Mouse (Mus musculus) liver, embryonic 14.5 days (tissue): Measurements from ENCODE around the gene Aebp2. TPM values are rescaled to one million over a fixed set of nuclear protein-coding genes. Genes with fewer than 3 reads are reported as not detected.
"Not testable (repeated sequence)": the region's sequence is repeated elsewhere in the genome, so short reads cannot be mapped to it uniquely, and the experiment has no call there.

Experiments
- ATAC-seq: fragments of 200-750 bp; cut with Nextera tagmentation; 2 replicates; pipeline ENCODE4 v1.8.0; 2017; ENCODE audit warnings: moderate number of reproducible peaks, mild to moderate bottlenecking, moderate library complexity; ENCODE audit not compliant: insufficient read depth
- DNase-seq, 3 experiments: peaks; one replicate each; pipeline ENCODE4 v3.0.0-alpha.2; 2012 to 2013; ENCODE audit warnings: low read depth in 3 of 3, low spot score in 3 of 3
- H3K27ac ChIP-seq: fragments of 300-500 bp; sonication (generic); 2 replicates; pipeline ENCODE4 v1.5.1; 2014; ENCODE audit warnings: moderate library complexity, mild to moderate bottlenecking, control low read depth, inconsistent platforms
- H3K27me3 ChIP-seq: fragments of 300-500 bp; sonication (generic); 2 replicates; pipeline ENCODE4 v1.6.1; 2014; ENCODE audit warnings: mild to moderate bottlenecking, low read length, moderate library complexity; ENCODE audit not compliant: control insufficient read depth, insufficient read depth
- H3K36me3 ChIP-seq: fragments of 300-500 bp; sonication (generic); replicated peaks from 2 replicates; pipeline ENCODE4 v1.6.1; 2014; ENCODE audit warnings: low read depth; ENCODE audit not compliant: control insufficient read depth, insufficient read depth
- H3K4me1 ChIP-seq, 2 experiments: fragments of 200-500 bp in 1 of 2; fragments of 300-500 bp in 1 of 2; sonication (generic) in 1 of 2; replicated peaks; 2 replicates each; pipeline ENCODE4 v1.6.1; 2012 to 2014; ENCODE audit warnings: antibody characterized with exemption in 1 of 2, inconsistent platforms in 1 of 2, low read length in 1 of 2; ENCODE audit not compliant: control insufficient read depth in 2 of 2, insufficient read depth in 2 of 2
- H3K4me2 ChIP-seq: fragments of 300-500 bp; sonication (generic); 2 replicates; pipeline ENCODE4 v1.6.1; 2014; ENCODE audit warnings: low read depth, mild to moderate bottlenecking, control low read depth, moderate library complexity
- H3K4me3 ChIP-seq, 2 experiments: fragments of 200-500 bp in 1 of 2; fragments of 300-500 bp in 1 of 2; sonication (generic) in 1 of 2; 2 replicates each; pipeline ENCODE4 v1.5.1; 2012 to 2014; ENCODE audit warnings: low read depth in 2 of 2, low read length in 2 of 2, mild to moderate bottlenecking in 2 of 2, control low read depth in 1 of 2, inconsistent platforms in 1 of 2, moderate library complexity in 1 of 2; ENCODE audit not compliant: insufficient read depth in 1 of 2
- H3K9ac ChIP-seq: fragments of 300-500 bp; sonication (generic); replicated peaks from 2 replicates; pipeline ENCODE4 v1.6.1; 2014; ENCODE audit warnings: mild to moderate bottlenecking, control low read depth, moderate library complexity
- H3K9me3 ChIP-seq: fragments of 300-500 bp; sonication (generic); 2 replicates; pipeline ENCODE4 v1.6.1; 2016; ENCODE audit warnings: low read length, mixed read lengths; ENCODE audit not compliant: control insufficient read depth
- CTCF ChIP-seq: IDR thresholded peaks from 2 replicates; pipeline ENCODE4 v1.5.1; 2016; ENCODE audit warnings: antibody characterized with exemption, low read depth, control low read depth
- EP300 ChIP-seq: IDR thresholded peaks from 2 replicates; pipeline ENCODE4 v1.6.1; 2016; ENCODE audit warnings: antibody characterized with exemption, low read depth
- WGBS: fragments of 180-500 bp; shearing (Covaris S2); extraction: QIAGEN DNeasy Blood & Tissue Kit; methylation state at CpG from one replicate; pipeline ENCODE4 v1.1.7; 2014; ENCODE audit not compliant: insufficient replicate concordance; 5-methylcytosine and 5-hydroxymethylcytosine counted together
- polyA plus RNA-seq, 2 experiments: library from polyadenylated mRNA; depleted of rRNA in 1 of 2; stranded (reverse) in 1 of 2; unstranded in 1 of 2; fragments of >200 nt; fragmentation: Nextera tagmentation in 1 of 2; extraction: Ambion mirVana in 1 of 2; gene quantifications; 2 replicates each; pipeline versions ENCODE4 v1.2.1 to v1.2.3; 2012 to 2014

Gene Aebp2
- polyA plus RNA-seq, 2 experiments: 3.3 to 10.7 TPM

DNA sequence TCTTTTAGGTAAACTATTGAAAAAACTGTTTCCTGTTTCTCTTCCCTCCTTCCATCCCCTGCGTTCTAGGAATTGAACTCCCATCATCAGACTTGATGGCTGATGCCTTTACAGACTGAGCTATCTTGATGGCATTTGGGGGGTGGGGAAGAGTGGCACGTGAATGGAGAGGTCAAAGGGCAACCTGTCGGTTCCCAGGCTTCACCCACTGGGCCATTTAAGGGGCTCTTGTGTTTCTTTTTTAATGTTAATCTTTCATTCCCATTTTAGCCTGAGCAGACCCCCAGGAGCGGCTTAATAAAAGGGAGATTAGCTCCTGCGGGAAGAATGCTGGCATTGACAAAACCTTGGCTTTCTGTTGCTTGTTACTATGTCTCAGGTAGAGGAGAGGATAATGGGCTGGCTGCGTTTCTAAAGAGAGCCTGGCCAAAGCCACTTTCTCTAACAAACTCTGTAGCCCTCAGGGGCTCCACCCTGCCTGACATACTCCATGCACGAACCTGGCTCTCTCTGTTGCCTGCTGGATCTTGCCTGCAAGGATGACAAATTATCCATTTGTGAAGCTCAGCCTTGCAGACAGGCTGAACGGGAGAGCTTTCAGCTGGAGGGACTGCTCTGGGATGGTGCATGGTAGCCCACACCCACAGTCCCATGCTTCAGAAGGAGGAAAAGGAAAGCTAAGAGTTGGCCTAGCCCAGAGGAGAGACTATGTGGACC lies 19.1 kb upstream of the Aebp2 start:
- H3K27ac ChIP-seq: no peak overlapping the region
- H3K9me3 ChIP-seq: no peaks in the 10 kb centered on the region
- H3K4me2 ChIP-seq: no peak overlapping the region
- no peak overlapping the region for H3K4me3 ChIP-seq
- TF ChIP-seq EP300: no peak
- no peak for TF ChIP-seq CTCF
- no peak overlapping the region for H3K9ac ChIP-seq
- H3K27me3 ChIP-seq: no peaks in the 10 kb centered on the region
- WGBS: 45% methylated on average over 8 of the region's 8 CpGs
- no peak for ATAC-seq
- no peaks in the 10 kb centered on the region for H3K4me1 ChIP-seq
- DNase-seq: no peak
- no peaks in the 10 kb centered on the region for H3K36me3 ChIP-seq

GRCm38 (mm10) chr6:140605173-140605572 lies 17.3 kb upstream of the Aebp2 start:
- 71% methylated on average over 5 of the region's 5 CpGs for WGBS
- not testable (repeated sequence) for ATAC-seq, H3K4me2 ChIP-seq, H3K36me3 ChIP-seq, H3K9ac ChIP-seq, H3K4me3 ChIP-seq, H3K27ac ChIP-seq, H3K27me3 ChIP-seq, H3K4me1 ChIP-seq, H3K9me3 ChIP-seq, DNase-seq
- TF ChIP-seq CTCF: 0 out of 2 replicates have a peak, but pooled peaks have one; percentile 1

DNA sequence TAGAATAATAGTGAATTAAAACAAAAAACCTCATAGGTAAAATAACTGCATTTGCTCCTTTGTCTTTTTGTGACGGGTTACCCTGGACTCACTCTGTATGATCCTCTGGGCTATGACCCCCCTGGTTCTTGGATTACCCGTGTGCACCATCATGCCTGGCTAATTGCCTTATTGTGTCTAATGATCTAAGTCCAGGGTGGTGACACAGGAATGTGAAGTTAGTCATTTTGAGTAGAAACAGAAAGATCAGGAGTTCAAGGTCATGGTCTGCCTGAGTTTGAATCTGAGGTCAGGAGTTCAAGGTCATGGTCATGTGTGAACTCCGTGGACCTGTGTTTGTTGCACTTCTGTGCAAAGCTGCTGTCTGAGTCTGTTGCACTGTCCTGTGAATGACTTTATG lies 16.7 kb upstream of the Aebp2 start:
- Histone ChIP-seq H3K27ac (no peak overlapping the region), H3K9ac (no peak overlapping the region), H3K9me3 (no peaks in the 10 kb centered on the region), H3K4me2 (no peak overlapping the region), H3K36me3 (no peaks in the 10 kb centered on the region), H3K4me1 (no peaks in the 10 kb centered on the region), H3K27me3 (no peaks in the 10 kb centered on the region), H3K4me3 (no peak overlapping the region)
- TF ChIP-seq EP300 (no peak), CTCF (no peak)
- ATAC-seq (no peak), DNase-seq (no peak)
- 57% methylated on average over 3 of the region's 3 CpGs for WGBS

- Histone ChIP-seq H3K4me2 (no peak overlapping the region), H3K9ac (no peak overlapping the region), H3K4me1 (no peaks in the 10 kb centered on the region), H3K36me3 (no peaks in the 10 kb centered on the region), H3K27me3 (no peaks in the 10 kb centered on the region), H3K4me3 (no peak overlapping the region), H3K27ac (no peak overlapping the region), H3K9me3 (no peaks in the 10 kb centered on the region)
- TF ChIP-seq EP300: no peak
- TF ChIP-seq CTCF: no peak
- WGBS: 64% methylated on average over 10 of the region's 10 CpGs
- DNase-seq (no peak), ATAC-seq (no peak)
Observed at GRCm38 (mm10) chr6:140606534-140606933, 15.9 kb upstream of the Aebp2 start.

GRCm38 (mm10) chr6:140608666-140609065 lies 13.8 kb upstream of the Aebp2 start:
- Histone ChIP-seq H3K27me3 (no peaks in the 10 kb centered on the region), H3K9me3 (no peaks in the 10 kb centered on the region), H3K9ac (no peak overlapping the region), H3K27ac (no peak overlapping the region), H3K4me1 (no peaks in the 10 kb centered on the region), H3K4me2 (no peak overlapping the region), H3K4me3 (no peak overlapping the region), H3K36me3 (no peaks in the 10 kb centered on the region)
- WGBS: 68% methylated on average over 6 of the region's 6 CpGs
- DNase-seq (no peak), ATAC-seq (no peak)
- TF ChIP-seq CTCF: no peak
- TF ChIP-seq EP300: no peak
